Mouse (Mus musculus): ENCODE data around the gene Rrp1b. TPM values are rescaled to one million over a fixed set of nuclear protein-coding genes. Genes with fewer than 3 reads are reported as not detected.

Gene Rrp1b
- polyA plus RNA-seq, 1 experiment from 2014 or later = 13.3 TPM

DNA sequence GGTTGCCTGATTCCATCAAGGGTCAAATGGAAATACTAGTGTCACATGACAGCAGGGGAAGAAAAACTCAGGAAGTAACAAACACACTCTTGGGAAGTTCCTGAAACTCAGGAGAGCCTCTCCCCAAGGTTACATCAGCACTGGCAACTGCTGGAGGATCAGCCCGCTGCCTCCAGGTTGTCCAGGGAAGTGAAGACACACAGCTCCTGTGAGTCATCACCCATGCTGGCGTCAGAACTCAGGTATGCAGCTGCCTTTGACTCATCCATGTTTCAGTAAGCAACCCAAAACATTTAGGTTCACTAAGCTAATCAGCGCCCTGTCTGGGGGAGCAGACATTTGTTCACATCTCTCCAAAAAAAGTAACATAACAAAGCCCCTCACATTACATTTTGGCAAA lies 32.6 kb upstream of the Rrp1b start:
- H3K27ac ChIP-seq (ENCODE audit: low read length) = no peak overlapping the region
- no peak overlapping the region for H3K4me3 ChIP-seq (ENCODE audit: low read depth, low read length)
- WGBS (ENCODE audit: insufficient replicate concordance) = 67% methylated on average over 3 of the region's 3 CpGs
- no peaks in the 10 kb centered on the region for H3K4me1 ChIP-seq (ENCODE audit: control insufficient read depth, low read depth, low read length)
- H3K27me3 ChIP-seq (ENCODE audit: control insufficient read depth, insufficient read depth, low read depth, low read length) = no peaks in the 10 kb centered on the region
- H3K36me3 ChIP-seq (ENCODE audit: control insufficient read depth, insufficient read depth) = no peaks in the 10 kb centered on the region
- no peaks in the 10 kb centered on the region for H3K9me3 ChIP-seq (replicated peaks; ENCODE audit: control insufficient read depth, low read length)
- H3K9ac ChIP-seq (ENCODE audit: low read depth, low read length) = no peak overlapping the region
- no peak overlapping the region for H3K4me2 ChIP-seq (ENCODE audit: low read depth, low read length)
- ATAC-seq (ENCODE audit: low read depth) = no peak

DNA sequence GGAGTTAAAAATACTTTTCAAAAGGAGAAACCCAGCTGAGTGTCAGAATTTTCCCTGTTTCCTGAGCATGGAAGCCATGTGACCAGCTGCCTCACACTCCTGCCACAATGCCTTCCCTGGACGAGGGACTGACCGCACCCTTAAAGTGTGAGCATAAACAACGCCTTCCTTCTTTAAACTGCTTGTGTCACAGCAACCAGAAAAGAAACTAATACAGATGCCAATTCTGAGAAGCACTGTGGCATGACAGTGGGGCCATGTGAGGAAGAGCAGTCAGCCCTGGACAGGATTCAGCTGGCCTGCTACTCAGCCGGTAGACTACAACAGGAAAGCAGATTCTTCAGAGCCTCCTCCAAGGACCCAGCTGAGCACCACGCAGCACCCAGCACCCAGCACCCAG lies 29.1 kb upstream of the Rrp1b start:
- Histone ChIP-seq H3K4me3 (ENCODE audit: low read depth, low read length) (no peak overlapping the region), H3K9me3 (replicated peaks; ENCODE audit: control insufficient read depth, low read length) (no peaks in the 10 kb centered on the region), H3K4me1 (ENCODE audit: control insufficient read depth, low read depth, low read length) (no peaks in the 10 kb centered on the region), H3K9ac (ENCODE audit: low read depth, low read length) (no peak overlapping the region), H3K27ac (ENCODE audit: low read length) (no peak overlapping the region), H3K27me3 (ENCODE audit: control insufficient read depth, insufficient read depth, low read depth, low read length) (no peaks in the 10 kb centered on the region), H3K4me2 (ENCODE audit: low read depth, low read length) (no peak overlapping the region), H3K36me3 (ENCODE audit: control insufficient read depth, insufficient read depth) (no peaks in the 10 kb centered on the region)
- no peak for ATAC-seq (ENCODE audit: low read depth)
- WGBS (ENCODE audit: insufficient replicate concordance) = 67% methylated on average over 5 of the region's 5 CpGs

DNA sequence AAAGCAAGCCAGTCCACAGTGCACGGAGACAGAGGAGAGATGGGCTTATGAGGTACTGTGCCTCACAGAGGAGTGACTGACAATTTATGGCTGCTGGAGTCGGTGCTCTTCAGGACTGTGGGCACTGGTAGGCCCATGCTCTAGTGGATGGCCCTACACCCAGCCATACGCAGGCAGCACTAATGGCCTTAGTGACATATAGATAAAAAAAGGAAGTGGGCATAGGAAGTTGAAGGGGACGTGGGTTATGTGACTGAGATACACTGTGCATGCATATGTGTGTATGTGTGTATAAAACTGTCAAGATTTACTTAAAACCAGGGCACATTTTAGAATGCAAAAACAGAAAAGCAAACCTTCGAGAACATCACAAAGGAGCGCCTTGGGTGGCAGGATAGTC lies 24.2 kb upstream of the Rrp1b start:
- Histone ChIP-seq H3K36me3 (ENCODE audit: control insufficient read depth, insufficient read depth) (no peaks in the 10 kb centered on the region), H3K4me2 (ENCODE audit: low read depth, low read length) (no peak overlapping the region), H3K4me3 (ENCODE audit: low read depth, low read length) (no peak overlapping the region), H3K9ac (ENCODE audit: low read depth, low read length) (no peak overlapping the region), H3K27me3 (ENCODE audit: control insufficient read depth, insufficient read depth, low read depth, low read length) (no peaks in the 10 kb centered on the region), H3K9me3 (replicated peaks; ENCODE audit: control insufficient read depth, low read length) (no peaks in the 10 kb centered on the region), H3K27ac (ENCODE audit: low read length) (no peak overlapping the region), H3K4me1 (ENCODE audit: control insufficient read depth, low read depth, low read length) (no peaks in the 10 kb centered on the region)
- ATAC-seq (ENCODE audit: low read depth) = no peak
- 42% methylated on average over 6 of the region's 6 CpGs for WGBS (ENCODE audit: insufficient replicate concordance)

DNA sequence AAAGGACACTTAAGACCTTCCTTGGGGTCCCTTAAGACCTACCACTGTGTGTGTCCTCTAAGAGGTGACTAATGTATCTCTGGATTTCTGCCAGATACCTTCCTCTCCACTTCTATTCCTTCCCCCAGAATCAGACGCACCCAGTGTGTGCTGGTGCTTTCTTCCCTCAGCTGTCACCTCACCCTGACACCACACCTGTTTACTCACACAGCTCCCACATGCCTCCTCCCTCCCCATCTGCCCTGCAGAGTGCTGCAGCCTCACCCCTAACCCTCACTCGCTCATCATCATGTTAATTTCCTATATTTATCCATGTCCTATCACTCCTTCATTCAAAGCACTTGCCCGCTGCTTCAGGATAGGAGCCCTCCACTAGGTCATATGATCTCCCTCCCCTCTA lies 23.6 kb upstream of the Rrp1b start:
- Histone ChIP-seq H3K4me3 (ENCODE audit: low read depth, low read length) (no peak overlapping the region), H3K36me3 (ENCODE audit: control insufficient read depth, insufficient read depth) (no peaks in the 10 kb centered on the region), H3K4me1 (ENCODE audit: control insufficient read depth, low read depth, low read length) (no peaks in the 10 kb centered on the region), H3K4me2 (ENCODE audit: low read depth, low read length) (no peak overlapping the region), H3K9me3 (replicated peaks; ENCODE audit: control insufficient read depth, low read length) (no peaks in the 10 kb centered on the region), H3K27ac (ENCODE audit: low read length) (no peak overlapping the region), H3K9ac (ENCODE audit: low read depth, low read length) (no peak overlapping the region), H3K27me3 (ENCODE audit: control insufficient read depth, insufficient read depth, low read depth, low read length) (no peaks in the 10 kb centered on the region)
- ATAC-seq (ENCODE audit: low read depth) = no peak
- 42% methylated on average over 3 of the region's 3 CpGs for WGBS (ENCODE audit: insufficient replicate concordance)

DNA sequence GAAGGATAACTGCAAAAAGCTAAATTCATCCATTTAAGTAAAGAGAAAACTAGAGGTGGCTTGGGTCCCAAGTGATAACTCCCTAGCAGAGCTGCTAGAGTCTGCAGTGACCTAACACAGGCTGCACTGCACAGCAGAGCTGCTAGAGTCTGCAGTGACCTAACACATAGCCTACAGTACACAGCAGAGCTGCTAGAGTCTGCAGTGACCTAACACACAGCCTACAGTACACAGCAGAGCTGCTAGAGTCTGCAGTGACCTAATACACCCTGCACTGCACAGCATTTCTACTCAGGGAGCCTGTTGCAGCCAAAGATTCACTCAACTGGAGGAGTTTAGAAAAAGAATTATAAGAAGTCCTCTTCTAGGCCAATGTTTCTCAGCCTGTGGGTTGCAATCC lies 22.2 kb upstream of the Rrp1b start:
- Histone ChIP-seq H3K4me3 (ENCODE audit: low read depth, low read length) (no peak overlapping the region), H3K4me2 (ENCODE audit: low read depth, low read length) (no peak overlapping the region), H3K4me1 (ENCODE audit: control insufficient read depth, low read depth, low read length) (no peaks in the 10 kb centered on the region), H3K27me3 (ENCODE audit: control insufficient read depth, insufficient read depth, low read depth, low read length) (no peaks in the 10 kb centered on the region), H3K9me3 (replicated peaks; ENCODE audit: control insufficient read depth, low read length) (no peaks in the 10 kb centered on the region), H3K27ac (ENCODE audit: low read length) (no peak overlapping the region), H3K36me3 (ENCODE audit: control insufficient read depth, insufficient read depth) (no peaks in the 10 kb centered on the region), H3K9ac (ENCODE audit: low read depth, low read length) (no peak overlapping the region)
- peak; percentile 62 for ATAC-seq (ENCODE audit: low read depth)

DNA sequence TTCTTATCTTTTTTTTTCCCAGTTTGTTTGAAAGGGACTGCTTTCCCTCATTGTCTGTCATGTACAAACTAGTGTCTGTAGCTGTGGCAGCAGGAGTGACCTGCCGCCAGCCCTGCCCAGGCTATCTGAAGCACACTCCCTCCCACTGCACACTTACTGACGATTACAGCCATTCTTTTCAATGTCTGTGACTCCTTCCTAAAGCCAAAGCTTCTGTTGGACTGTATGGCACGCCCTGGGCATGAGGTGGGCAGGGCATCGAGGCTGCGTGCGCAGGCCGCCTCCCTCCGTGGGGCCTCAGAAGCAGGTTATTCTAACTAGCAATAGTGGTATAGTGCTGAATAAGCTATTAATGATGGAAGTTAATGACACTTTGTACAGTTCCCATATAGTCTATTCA lies 19.4 kb upstream of the Rrp1b start:
- Histone ChIP-seq H3K4me1 (ENCODE audit: control insufficient read depth, low read depth, low read length) (no peaks in the 10 kb centered on the region), H3K4me2 (ENCODE audit: low read depth, low read length) (no peak overlapping the region)

DNA sequence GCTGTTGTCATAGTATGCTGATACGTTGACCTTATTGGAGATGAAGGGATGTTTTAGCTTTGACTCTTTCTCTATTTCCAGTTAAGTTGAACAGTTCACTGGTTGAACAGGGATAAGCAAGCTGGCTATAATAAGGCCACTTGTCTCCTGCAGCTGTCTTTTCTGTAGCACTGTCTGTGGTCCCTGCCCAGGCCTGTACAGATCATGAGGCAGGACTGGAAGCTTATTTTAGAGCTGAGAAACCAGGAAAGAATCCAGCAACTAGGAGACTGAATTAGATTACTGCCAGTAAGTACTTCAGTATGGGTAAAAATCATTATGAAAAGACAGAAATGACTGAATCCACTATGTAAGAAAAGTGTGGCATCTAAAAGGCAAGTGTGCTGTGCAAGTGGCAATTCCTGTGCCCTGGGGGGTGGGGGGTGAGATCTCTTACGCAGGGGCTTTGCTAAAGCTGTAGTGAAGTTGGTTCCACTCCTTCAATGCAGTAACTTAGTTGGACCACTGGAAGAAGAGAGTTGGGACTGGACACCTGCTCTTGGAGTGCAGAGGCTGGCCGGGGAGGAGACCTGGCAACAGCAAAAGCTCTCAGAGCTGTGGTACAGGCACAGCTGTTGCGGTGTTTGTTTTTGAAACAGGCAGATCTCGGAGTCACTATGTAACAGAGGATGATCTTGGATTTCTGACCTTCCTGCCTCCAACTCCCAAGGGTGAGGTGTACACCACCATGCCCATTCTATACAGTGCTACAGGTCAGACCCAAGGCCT lies 17.6 kb upstream of the Rrp1b start:
- Histone ChIP-seq H3K27ac (ENCODE audit: low read length) (no peak overlapping the region), H3K27me3 (ENCODE audit: control insufficient read depth, insufficient read depth, low read depth, low read length) (no peaks in the 10 kb centered on the region), H3K9ac (ENCODE audit: low read depth, low read length) (no peak overlapping the region), H3K4me1 (ENCODE audit: control insufficient read depth, low read depth, low read length) (no peaks in the 10 kb centered on the region), H3K9me3 (replicated peaks; ENCODE audit: control insufficient read depth, low read length) (no peaks in the 10 kb centered on the region), H3K4me3 (ENCODE audit: low read depth, low read length) (no peak overlapping the region), H3K4me2 (ENCODE audit: low read depth, low read length) (no peak overlapping the region), H3K36me3 (ENCODE audit: control insufficient read depth, insufficient read depth) (no peaks in the 10 kb centered on the region)
- WGBS (ENCODE audit: insufficient replicate concordance) = 67% methylated on average over 5 of the region's 5 CpGs
- ATAC-seq (ENCODE audit: low read depth) = no peak

More for the DNA sequence above, 19.4 kb upstream of the Rrp1b start:
- Histone ChIP-seq H3K36me3 (ENCODE audit: control insufficient read depth, insufficient read depth) (no peaks in the 10 kb centered on the region), H3K27ac (ENCODE audit: low read length) (no peak overlapping the region), H3K4me3 (ENCODE audit: low read depth, low read length) (no peak overlapping the region), H3K9ac (ENCODE audit: low read depth, low read length) (no peak overlapping the region), H3K27me3 (ENCODE audit: control insufficient read depth, insufficient read depth, low read depth, low read length) (no peaks in the 10 kb centered on the region), H3K9me3 (replicated peaks; ENCODE audit: control insufficient read depth, low read length) (no peaks in the 10 kb centered on the region)
- no peak for ATAC-seq (ENCODE audit: low read depth)
- WGBS (ENCODE audit: insufficient replicate concordance) = 79% methylated on average over 8 of the region's 8 CpGs

- Histone ChIP-seq H3K27ac (ENCODE audit: low read length) (no peak overlapping the region), H3K4me2 (ENCODE audit: low read depth, low read length) (no peak overlapping the region), H3K27me3 (ENCODE audit: control insufficient read depth, insufficient read depth, low read depth, low read length) (no peaks in the 10 kb centered on the region), H3K9ac (ENCODE audit: low read depth, low read length) (no peak overlapping the region), H3K36me3 (ENCODE audit: control insufficient read depth, insufficient read depth) (no peaks in the 10 kb centered on the region), H3K4me3 (ENCODE audit: low read depth, low read length) (no peak overlapping the region), H3K4me1 (ENCODE audit: control insufficient read depth, low read depth, low read length) (no peaks in the 10 kb centered on the region), H3K9me3 (replicated peaks; ENCODE audit: control insufficient read depth, low read length) (no peaks in the 10 kb centered on the region)
- no peak for ATAC-seq (ENCODE audit: low read depth)
- WGBS (ENCODE audit: insufficient replicate concordance) = 56% methylated on average over 3 of the region's 3 CpGs
Observed at GRCm38 (mm10) chr17:32021981-32022380, 13.9 kb upstream of the Rrp1b start.

- H3K27me3 ChIP-seq (ENCODE audit: control insufficient read depth, insufficient read depth, low read depth, low read length) = no peaks in the 10 kb centered on the region
- ATAC-seq (ENCODE audit: low read depth) = no peak
- no peaks in the 10 kb centered on the region for H3K9me3 ChIP-seq (replicated peaks; ENCODE audit: control insufficient read depth, low read length)
- H3K36me3 ChIP-seq (ENCODE audit: control insufficient read depth, insufficient read depth) = no peaks in the 10 kb centered on the region
- H3K4me2 ChIP-seq (ENCODE audit: low read depth, low read length) = no peak overlapping the region
- H3K9ac ChIP-seq (ENCODE audit: low read depth, low read length) = no peak overlapping the region
- H3K27ac ChIP-seq (ENCODE audit: low read length) = no peak overlapping the region
- H3K4me1 ChIP-seq (ENCODE audit: control insufficient read depth, low read depth, low read length) = no peaks in the 10 kb centered on the region
- no peak overlapping the region for H3K4me3 ChIP-seq (ENCODE audit: low read depth, low read length)
- WGBS (ENCODE audit: insufficient replicate concordance) = 62% methylated on average over 6 of the region's 6 CpGs
Observed at GRCm38 (mm10) chr17:32022551-32022950, 13.3 kb upstream of the Rrp1b start.
